Mouse (Mus musculus): ENCODE measurements around the gene Tekt5. TPM values are rescaled to one million over a fixed set of nuclear protein-coding genes. Genes with fewer than 3 reads are reported as not detected.
A peak's percentile ranks its signal among the peaks of the same experiment; 100 is the strongest.

Tekt5 gene
- polyA plus RNA-seq, 1 experiment from 2014 or later, result 0.24 TPM

DNA sequence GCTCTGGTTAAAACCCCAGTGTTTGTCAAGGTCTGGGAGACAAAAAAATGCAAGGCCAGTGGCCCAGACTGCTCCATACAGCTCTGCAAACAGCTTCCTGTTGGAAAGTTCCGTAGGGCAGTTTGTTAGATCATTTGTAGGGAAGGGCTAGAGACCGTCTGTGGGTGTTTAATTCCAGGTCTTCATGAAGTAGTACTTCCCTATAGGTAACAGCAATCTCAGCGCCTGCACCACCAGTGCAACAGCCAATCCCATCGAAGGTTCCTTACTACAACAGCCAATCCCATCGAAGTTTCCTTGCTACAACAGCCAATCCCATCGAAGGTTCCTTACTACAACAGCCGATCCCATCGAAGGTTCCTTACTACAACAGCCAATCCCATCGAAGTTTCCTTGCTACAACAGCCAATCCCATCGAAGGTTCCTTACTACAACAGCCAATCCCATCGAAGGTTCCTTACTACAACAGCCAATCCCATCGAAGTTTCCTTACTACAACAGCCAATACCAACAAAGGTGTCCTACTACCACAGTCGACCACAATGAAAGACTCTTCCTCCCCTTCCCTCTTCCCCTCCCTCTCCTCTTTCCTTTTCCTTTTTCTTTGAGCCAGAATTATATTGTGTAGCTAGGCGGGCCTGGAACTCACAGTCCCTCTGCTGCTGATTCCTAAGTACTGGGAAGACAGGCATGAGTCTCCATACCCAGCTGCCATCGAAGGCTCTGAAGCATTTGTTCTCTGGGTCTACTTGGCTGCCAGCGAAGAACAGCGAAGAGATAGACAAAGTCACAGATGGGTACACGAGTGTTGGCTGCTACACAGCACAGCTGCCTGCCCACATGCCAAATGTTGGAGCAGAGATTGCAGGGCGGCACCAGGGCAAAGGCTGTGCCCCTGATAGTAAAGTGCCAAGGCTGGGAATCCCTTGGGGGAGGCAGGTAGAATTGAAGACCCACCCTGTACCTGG, 58.6 kb downstream of the Tekt5 start:
- H3K36me3 ChIP-seq, result no peaks in the 10 kb centered on the region
- no peak overlapping the region for H3K27ac ChIP-seq (ENCODE audit: poor library complexity, severe bottlenecking)
- WGBS, result 82% methylated on average over 19 of the region's 19 CpGs
- no peak overlapping the region for H3K4me3 ChIP-seq
- no peak for ATAC-seq (ENCODE audit: insufficient number of reproducible peaks, low FRiP score)
- peaks cover 20% of the 10 kb centered on the region for H3K4me1 ChIP-seq (replicated peaks)
- no peak overlapping the region for H3K9ac ChIP-seq
- H3K27me3 ChIP-seq (replicated peaks), result no peaks in the 10 kb centered on the region
- H3K9me3 ChIP-seq (replicated peaks), result peaks cover 4% of the 10 kb centered on the region; the same call in 1 of the 2 replicates
- H3K4me2 ChIP-seq, result no peak overlapping the region

DNA sequence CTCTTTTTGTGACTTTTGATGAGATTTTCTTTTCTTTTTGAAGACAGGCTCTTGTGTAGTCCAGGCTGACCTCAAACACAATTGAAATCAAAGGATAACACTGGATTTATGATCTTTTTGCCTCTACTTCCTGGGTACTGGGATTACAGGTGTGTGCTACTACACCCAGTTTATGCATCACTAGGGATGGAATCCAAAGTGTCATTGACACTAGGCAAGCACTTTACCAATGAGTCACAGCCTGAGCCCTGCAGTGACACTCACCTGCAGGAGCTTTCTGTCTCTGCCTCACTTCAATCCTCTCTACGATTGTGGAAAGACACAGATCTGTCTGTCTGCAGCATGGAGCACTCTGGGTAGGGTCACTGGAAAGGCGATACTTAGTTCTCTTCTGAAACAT, 59.3 kb downstream of the Tekt5 start:
- H3K4me1 ChIP-seq (replicated peaks), result peaks cover 20% of the 10 kb centered on the region
- no peak for ATAC-seq (ENCODE audit: insufficient number of reproducible peaks, low FRiP score)
- no peak overlapping the region for H3K4me2 ChIP-seq
- 79% methylated on average over 2 of the region's 2 CpGs for WGBS
- H3K36me3 ChIP-seq, result no peaks in the 10 kb centered on the region
- H3K27me3 ChIP-seq (replicated peaks), result no peaks in the 10 kb centered on the region
- H3K9me3 ChIP-seq (replicated peaks), result peaks cover 4% of the 10 kb centered on the region; the same call in 1 of the 2 replicates
- no peak overlapping the region for H3K4me3 ChIP-seq
- H3K27ac ChIP-seq (ENCODE audit: poor library complexity, severe bottlenecking), result no peak overlapping the region
- no peak overlapping the region for H3K9ac ChIP-seq

DNA sequence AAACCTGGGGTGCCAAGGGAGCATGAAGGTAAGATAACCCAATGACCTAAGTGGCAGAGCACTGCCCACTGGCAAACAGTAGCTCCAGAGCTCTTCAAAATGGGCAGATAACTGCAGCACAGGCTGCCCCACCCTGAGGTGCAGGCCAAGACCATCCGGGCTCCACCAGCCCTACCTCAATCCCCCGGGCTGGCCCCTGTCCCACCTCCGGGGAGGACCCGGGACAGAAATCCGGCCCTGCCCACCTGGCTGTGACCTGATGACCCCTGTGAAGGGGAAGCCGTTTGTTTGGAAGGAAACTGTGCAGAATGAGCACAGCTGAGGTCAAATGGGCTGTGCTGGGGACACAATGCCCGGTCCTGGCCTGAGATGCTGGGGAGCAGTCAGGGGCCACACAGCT, 62.6 kb downstream of the Tekt5 start:
- Histone ChIP-seq H3K4me3 (no peak overlapping the region), H3K27me3 (replicated peaks) (no peaks in the 10 kb centered on the region), H3K4me2 (no peak overlapping the region), H3K36me3 (no peaks in the 10 kb centered on the region), H3K9me3 (replicated peaks) (no peaks in the 10 kb centered on the region), H3K27ac (ENCODE audit: poor library complexity, severe bottlenecking) (no peak overlapping the region), H3K9ac (no peak overlapping the region), H3K4me1 (replicated peaks) (peaks cover 9% of the 10 kb centered on the region)
- 58% methylated on average over 7 of the region's 7 CpGs for WGBS
- no peak for ATAC-seq (ENCODE audit: insufficient number of reproducible peaks, low FRiP score)

DNA sequence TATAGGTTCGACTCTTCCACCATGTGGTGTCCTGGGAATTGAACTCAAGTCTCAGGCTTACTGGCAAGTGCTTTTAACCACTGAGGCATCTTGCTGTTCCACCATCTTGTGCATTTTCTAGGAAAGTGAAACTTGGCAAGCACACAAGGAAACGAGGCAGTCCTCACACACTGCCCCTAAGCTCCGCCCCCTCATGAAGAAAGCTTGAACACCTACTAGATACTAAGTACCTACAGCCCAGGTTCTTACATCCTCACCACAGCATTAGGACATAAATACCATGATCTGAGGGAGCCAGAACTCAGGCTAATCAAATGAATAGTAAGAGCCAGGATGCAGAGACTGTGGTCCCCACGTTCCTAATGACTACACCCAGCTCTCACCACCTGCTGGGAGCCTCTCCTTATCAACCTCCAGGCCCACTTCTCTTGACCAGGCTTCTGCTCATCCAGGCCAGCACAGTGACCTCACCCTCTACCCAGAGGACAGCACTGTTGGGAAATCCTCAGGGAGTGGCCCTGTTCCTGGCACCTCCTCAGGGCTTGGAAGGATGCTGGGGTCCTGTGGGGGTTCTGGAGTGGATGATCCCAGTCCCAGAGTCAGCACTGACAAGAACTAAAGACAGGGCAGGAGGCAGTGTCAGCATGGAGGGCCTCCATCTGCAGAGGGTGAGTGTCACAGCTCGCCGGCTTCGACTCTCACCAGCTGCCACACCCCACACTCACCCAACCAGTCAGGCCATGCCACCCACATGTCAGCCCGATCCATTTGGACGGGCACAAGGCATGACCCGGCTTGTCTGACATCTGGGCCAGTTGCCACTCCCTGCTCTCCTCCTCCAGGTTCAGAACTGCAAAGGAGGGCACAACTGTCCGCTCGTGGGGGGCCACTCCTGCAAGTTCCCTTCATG, 64.4 kb downstream of the Tekt5 start:
- ATAC-seq (ENCODE audit: insufficient number of reproducible peaks, low FRiP score), result no peak
- Histone ChIP-seq H3K27me3 (replicated peaks) (0 out of 2 replicates have a peak, but pooled peaks cover 3% of the 10 kb centered on the region), H3K4me3 (no peak overlapping the region), H3K9ac (no peak overlapping the region), H3K27ac (ENCODE audit: poor library complexity, severe bottlenecking) (no peak overlapping the region), H3K36me3 (no peaks in the 10 kb centered on the region), H3K4me2 (no peak overlapping the region), H3K9me3 (replicated peaks) (no peaks in the 10 kb centered on the region), H3K4me1 (replicated peaks) (no peaks in the 10 kb centered on the region)
- 70% methylated on average over 12 of the region's 12 CpGs for WGBS

DNA sequence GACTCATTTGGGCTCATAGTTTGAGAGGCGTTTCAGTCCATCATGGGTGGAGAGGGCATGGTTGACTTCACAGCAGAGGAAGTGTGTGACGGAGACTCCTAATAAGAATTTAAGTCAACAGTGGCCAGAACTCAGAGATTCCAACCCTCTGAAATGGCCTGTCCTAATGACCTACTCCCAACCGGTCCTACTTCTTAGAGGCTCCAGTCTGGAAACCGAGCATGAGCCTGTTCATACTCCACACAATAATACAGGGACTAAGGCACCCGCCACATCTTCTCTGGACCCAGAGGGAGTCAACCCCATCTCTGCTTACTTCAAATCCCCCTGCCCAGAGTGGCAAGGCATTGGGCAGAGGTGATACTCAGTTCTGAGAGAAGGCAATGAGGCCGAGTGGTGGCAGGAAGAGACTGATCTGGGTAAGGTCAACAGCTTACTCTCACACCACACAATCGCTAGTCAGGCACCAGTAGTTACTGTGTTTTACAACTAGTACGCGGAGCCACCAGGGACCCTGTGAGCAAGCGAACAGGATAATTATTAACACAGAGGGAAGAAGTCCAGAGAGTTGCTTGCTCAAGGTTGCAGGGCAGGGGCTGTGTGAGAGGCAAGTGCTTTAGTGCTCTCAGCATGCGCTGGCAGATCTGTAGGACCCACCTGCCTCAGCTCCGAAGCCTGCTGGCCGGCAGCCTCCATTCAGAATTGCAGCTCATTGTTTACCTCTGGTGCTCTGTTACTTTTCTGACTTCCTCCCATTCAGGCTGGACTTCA, 67.5 kb downstream of the Tekt5 start:
- Histone ChIP-seq H3K9ac (no peak overlapping the region), H3K27ac (ENCODE audit: poor library complexity, severe bottlenecking) (no peak overlapping the region), H3K4me3 (no peak overlapping the region), H3K4me1 (replicated peaks) (no peaks in the 10 kb centered on the region), H3K9me3 (replicated peaks) (no peaks in the 10 kb centered on the region), H3K27me3 (replicated peaks) (0 out of 2 replicates have a peak, but pooled peaks cover 3% of the 10 kb centered on the region), H3K36me3 (no peaks in the 10 kb centered on the region), H3K4me2 (no peak overlapping the region)
- WGBS, result 67% methylated on average over 13 of the region's 13 CpGs
- ATAC-seq (ENCODE audit: insufficient number of reproducible peaks, low FRiP score), result no peak

DNA sequence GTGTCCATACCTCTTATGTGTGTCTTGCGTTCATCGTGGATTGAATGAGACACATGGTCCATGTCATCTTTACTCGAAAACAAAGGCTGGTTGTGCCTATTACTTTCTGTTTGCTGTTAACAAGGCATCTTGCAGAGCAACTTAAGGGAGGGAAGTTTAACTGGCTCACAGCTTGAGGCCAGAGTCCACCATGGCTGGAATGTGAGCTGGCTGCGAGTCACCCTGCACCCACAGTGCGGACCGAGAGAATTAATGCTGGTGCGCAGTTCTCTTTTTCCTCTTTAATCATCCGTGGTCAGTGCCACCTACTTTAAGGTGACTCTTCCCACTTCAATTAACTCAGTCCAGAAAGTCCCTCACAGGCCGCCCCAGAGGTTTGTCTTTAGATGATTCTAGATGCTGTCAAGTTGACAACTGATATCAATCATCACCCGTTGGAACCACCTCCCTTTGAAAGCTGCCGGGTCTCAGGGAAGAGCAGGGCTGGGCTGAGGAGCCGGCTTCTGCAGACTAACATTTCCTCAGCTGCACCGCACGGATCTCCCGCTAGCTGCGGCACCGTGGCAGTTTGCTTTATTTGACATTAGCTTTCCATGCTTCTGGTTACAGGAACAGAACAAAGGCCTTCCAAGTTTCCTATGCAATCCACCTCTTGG, 75.2 kb downstream of the Tekt5 start:
- Histone ChIP-seq H3K4me2 (no peak overlapping the region), H3K36me3 (no peaks in the 10 kb centered on the region), H3K27ac (ENCODE audit: poor library complexity, severe bottlenecking) (no peak overlapping the region), H3K27me3 (replicated peaks) (0 out of 2 replicates have a peak, but pooled peaks cover 4% of the 10 kb centered on the region), H3K4me1 (replicated peaks) (no peaks in the 10 kb centered on the region), H3K4me3 (no peak overlapping the region), H3K9ac (no peak overlapping the region), H3K9me3 (replicated peaks) (no peaks in the 10 kb centered on the region)
- 39% methylated on average over 17 of the region's 17 CpGs for WGBS
- no peak for ATAC-seq (ENCODE audit: insufficient number of reproducible peaks, low FRiP score)

DNA sequence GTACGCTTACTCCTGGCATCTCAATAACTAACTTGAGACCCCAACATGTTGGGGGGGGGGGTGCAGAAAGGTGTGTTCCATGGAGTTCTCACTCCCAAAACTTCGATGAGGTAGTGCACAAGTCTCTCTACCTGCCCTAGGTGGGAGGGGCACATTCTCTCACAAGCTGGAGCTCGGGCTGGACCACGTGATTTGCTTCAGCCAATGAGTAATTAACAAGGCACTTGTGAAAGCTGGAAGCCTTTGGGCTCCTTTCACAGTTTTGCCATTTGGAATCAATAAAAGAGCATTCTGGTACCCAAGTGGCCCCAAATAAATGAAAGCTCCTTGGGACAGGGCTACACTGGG, 78.1 kb downstream of the Tekt5 start:
- WGBS, result 60% methylated on average over 4 of the region's 4 CpGs
- Histone ChIP-seq H3K4me3 (no peak overlapping the region), H3K4me2 (no peak overlapping the region), H3K27ac (ENCODE audit: poor library complexity, severe bottlenecking) (no peak overlapping the region), H3K36me3 (no peaks in the 10 kb centered on the region), H3K4me1 (replicated peaks) (peaks cover 14% of the 10 kb centered on the region), H3K27me3 (replicated peaks) (peaks cover 8% of the 10 kb centered on the region; the same call in 1 of the 2 replicates), H3K9ac (no peak overlapping the region), H3K9me3 (replicated peaks) (no peaks in the 10 kb centered on the region)
- no peak for ATAC-seq (ENCODE audit: insufficient number of reproducible peaks, low FRiP score)

DNA sequence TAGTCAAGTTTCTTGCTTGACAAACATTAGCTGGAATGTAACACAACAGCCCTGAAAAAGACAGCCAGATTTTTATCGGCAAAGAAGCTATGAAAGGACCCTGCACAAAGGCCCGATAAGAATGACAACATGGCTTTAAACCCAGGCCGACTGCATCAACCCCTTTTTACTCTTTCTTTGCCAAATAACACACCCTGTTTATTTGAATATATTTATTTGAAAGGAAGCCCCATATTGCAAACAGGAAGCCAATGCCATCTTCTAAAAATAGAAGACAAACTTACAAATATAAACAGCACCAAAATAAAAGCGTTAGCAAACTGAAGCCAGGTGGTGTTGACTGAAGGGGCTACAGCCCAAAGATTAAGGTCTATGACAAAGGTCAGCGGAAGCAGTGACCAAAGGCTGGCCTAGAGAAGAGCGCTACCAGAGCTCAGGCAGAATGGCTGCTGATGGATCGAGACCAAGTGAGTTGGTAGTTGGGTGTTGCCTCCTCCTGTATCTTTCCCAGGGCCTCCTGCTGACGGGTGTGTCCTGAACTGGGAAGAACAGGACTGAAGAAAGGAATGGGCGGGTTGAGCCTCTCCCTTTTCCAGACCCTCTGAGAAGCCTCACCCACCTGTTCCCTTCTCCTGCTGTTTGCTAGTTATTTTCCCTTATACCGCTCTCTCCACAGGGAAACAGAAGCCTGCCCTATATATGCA, 78.6 kb downstream of the Tekt5 start:
- Histone ChIP-seq H3K36me3 (no peaks in the 10 kb centered on the region), H3K4me3 (no peak overlapping the region), H3K27ac (ENCODE audit: poor library complexity, severe bottlenecking) (no peak overlapping the region), H3K27me3 (replicated peaks) (peaks cover 10% of the 10 kb centered on the region; the same call in 1 of the 2 replicates), H3K9ac (no peak overlapping the region), H3K4me1 (replicated peaks) (peaks cover 19% of the 10 kb centered on the region), H3K4me2 (no peak overlapping the region), H3K9me3 (replicated peaks) (no peaks in the 10 kb centered on the region)
- ATAC-seq (ENCODE audit: insufficient number of reproducible peaks, low FRiP score), result no peak
- 74% methylated on average over 10 of the region's 10 CpGs for WGBS

DNA sequence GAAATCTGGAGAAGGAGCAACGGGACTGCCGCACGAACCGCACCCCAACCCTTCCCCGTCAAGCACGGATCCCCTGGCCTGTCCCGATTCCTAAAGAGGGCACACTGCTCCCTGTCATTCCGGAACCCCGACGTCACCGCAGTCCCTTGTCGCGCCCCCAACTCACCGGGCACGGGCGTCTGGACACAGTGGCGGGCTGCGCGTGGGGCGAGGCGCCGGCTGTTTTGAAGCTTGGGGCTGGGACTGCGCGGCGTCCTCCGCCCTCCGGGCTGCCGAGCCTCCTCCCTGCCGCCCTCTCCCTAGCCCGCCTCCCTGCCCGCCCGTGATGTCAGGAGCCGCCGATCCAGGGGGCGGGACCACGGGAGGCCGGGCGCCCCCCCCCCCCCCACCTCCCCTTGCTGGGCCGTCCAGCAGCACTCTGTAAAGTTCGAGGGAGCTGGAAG, 81.6 kb downstream of the Tekt5 start, which contains the start of gene Emp2:
Emp2 (minus strand) TSS at position 323 of the 443 bp plus-strand sequence.
- ATAC-seq (ENCODE audit: insufficient number of reproducible peaks, low FRiP score), result peak; percentile 82
- 1% methylated on average over 23 of the region's 40 CpGs for WGBS

More for the DNA sequence above, 81.6 kb downstream of the Tekt5 start, which contains the start of gene Emp2:
- peak within 1 kb of the TSS; percentile 86 for H3K9ac ChIP-seq
- no peaks in the 10 kb centered on the region for H3K9me3 ChIP-seq (replicated peaks)
- peak within 1 kb of the TSS; percentile 78 for H3K4me3 ChIP-seq
- no peaks in the 10 kb centered on the region for H3K36me3 ChIP-seq
- peak within 1 kb of the TSS; percentile 17; the same call in 1 of the 2 replicates for H3K27ac ChIP-seq (ENCODE audit: poor library complexity, severe bottlenecking)
- H3K27me3 ChIP-seq (replicated peaks), result peaks cover 7% of the 10 kb centered on the region; the same call in 1 of the 2 replicates
- H3K4me2 ChIP-seq, result peak within 1 kb of the TSS; percentile 80
- H3K4me1 ChIP-seq (replicated peaks), result peaks cover 32% of the 10 kb centered on the region

Measured in heart, embryonic 12.5 days (tissue).